Mouse (Mus musculus): ENCODE results near the gene Babam2.

Babam2 gene

GRCm38 (mm10) chr5:32051899-32052298 is 354.4 kb downstream of the Babam2 start:
- no peak for DNase-seq (ENCODE audit: low spot score)

- no peak for DNase-seq (ENCODE audit: low spot score)
Observed at GRCm38 (mm10) chr5:32052467-32052866, 355.0 kb downstream of the Babam2 start.

- DNase-seq (ENCODE audit: low spot score), result no peak
Observed at GRCm38 (mm10) chr5:32053476-32053875, 356.0 kb downstream of the Babam2 start.

- no peak for DNase-seq (ENCODE audit: low spot score)
Observed at GRCm38 (mm10) chr5:32055676-32056075, 358.2 kb downstream of the Babam2 start.

- no peak for DNase-seq (ENCODE audit: low spot score)
Observed at GRCm38 (mm10) chr5:32056126-32056525, 358.6 kb downstream of the Babam2 start.

GRCm38 (mm10) chr5:32058481-32059253 is 361.2 kb downstream of the Babam2 start:
- DNase-seq (ENCODE audit: low spot score), result no peak

- DNase-seq (ENCODE audit: low spot score), result no peak
Observed at GRCm38 (mm10) chr5:32059254-32059796, 361.8 kb downstream of the Babam2 start.

GRCm38 (mm10) chr5:32060485-32060884 is 363.0 kb downstream of the Babam2 start:
- no peak for DNase-seq (ENCODE audit: low spot score)

GRCm38 (mm10) chr5:32061854-32062253 is 364.4 kb downstream of the Babam2 start:
- DNase-seq (ENCODE audit: low spot score), result no peak

- DNase-seq (ENCODE audit: low spot score), result no peak
Observed at GRCm38 (mm10) chr5:32064341-32065105, 367.0 kb downstream of the Babam2 start.

- DNase-seq (ENCODE audit: low spot score), result no peak
Observed at GRCm38 (mm10) chr5:32066015-32066734, 368.7 kb downstream of the Babam2 start.

GRCm38 (mm10) chr5:32066839-32067238 is 369.4 kb downstream of the Babam2 start:
- DNase-seq (ENCODE audit: low spot score), result no peak

- DNase-seq (ENCODE audit: low spot score), result no peak
Observed at GRCm38 (mm10) chr5:32068616-32069015, 371.1 kb downstream of the Babam2 start.

- DNase-seq (ENCODE audit: low spot score), result no peak
Observed at GRCm38 (mm10) chr5:32069096-32069495, 371.6 kb downstream of the Babam2 start.

GRCm38 (mm10) chr5:32069566-32070169 is 372.2 kb downstream of the Babam2 start:
- peak; percentile 52 for DNase-seq (ENCODE audit: low spot score)

- DNase-seq (ENCODE audit: low spot score), result no peak
Observed at GRCm38 (mm10) chr5:32070781-32071180, 373.3 kb downstream of the Babam2 start.

GRCm38 (mm10) chr5:32071314-32071713 is 373.8 kb downstream of the Babam2 start:
- no peak for DNase-seq (ENCODE audit: low spot score)

- DNase-seq (ENCODE audit: low spot score), result no peak
Observed at GRCm38 (mm10) chr5:32071824-32072223, 374.3 kb downstream of the Babam2 start.

GRCm38 (mm10) chr5:32072877-32073276 is 375.4 kb downstream of the Babam2 start:
- peak; percentile 41 for DNase-seq (ENCODE audit: low spot score)

GRCm38 (mm10) chr5:32074053-32074452 is 376.6 kb downstream of the Babam2 start:
- no peak for DNase-seq (ENCODE audit: low spot score)

GRCm38 (mm10) chr5:32077139-32077538 is 379.7 kb downstream of the Babam2 start:
- DNase-seq (ENCODE audit: low spot score), result no peak

- DNase-seq (ENCODE audit: low spot score), result no peak
Observed at GRCm38 (mm10) chr5:32078986-32079385, 381.5 kb downstream of the Babam2 start.
